Mouse (Mus musculus) fibroblast of lung, adult 2 months (primary cell): ENCODE data around the gene Dpp10.

ENCODE experiments used
- DNase-seq: peaks from one replicate; pipeline ENCODE4 v3.0.0-alpha.2; 2011; ENCODE audit warnings: low read depth

Gene Dpp10

GRCm38 (mm10) chr1:123919606-123920005, 125.8 kb downstream of the Dpp10 start:
- no peak for DNase-seq

- no peak for DNase-seq
These were observed 142.7 kb downstream of the Dpp10 start for GRCm38 (mm10) chr1:123902628-123903027.

GRCm38 (mm10) chr1:123901218-123901617, 144.1 kb downstream of the Dpp10 start:
- DNase-seq, result no peak

GRCm38 (mm10) chr1:123887243-123887642, 158.1 kb downstream of the Dpp10 start:
- DNase-seq, result no peak

- no peak for DNase-seq
These were observed 198.5 kb downstream of the Dpp10 start for GRCm38 (mm10) chr1:123846881-123847280.

GRCm38 (mm10) chr1:123801206-123801605, 244.2 kb downstream of the Dpp10 start:
- DNase-seq, result no peak

- no peak for DNase-seq
These were observed 279.8 kb downstream of the Dpp10 start for GRCm38 (mm10) chr1:123765511-123765910.

GRCm38 (mm10) chr1:123762272-123762671, 283.1 kb downstream of the Dpp10 start:
- DNase-seq, result no peak

GRCm38 (mm10) chr1:123756055-123756454, 289.3 kb downstream of the Dpp10 start:
- DNase-seq, result no peak

- DNase-seq, result no peak
These were observed 338.1 kb downstream of the Dpp10 start for GRCm38 (mm10) chr1:123707292-123707691.

GRCm38 (mm10) chr1:123658409-123658808, 386.9 kb downstream of the Dpp10 start:
- no peak for DNase-seq

GRCm38 (mm10) chr1:123656607-123657006, 388.8 kb downstream of the Dpp10 start:
- no peak for DNase-seq

GRCm38 (mm10) chr1:123637897-123638296, 407.5 kb downstream of the Dpp10 start:
- DNase-seq, result no peak

- DNase-seq, result no peak
These were observed 417.1 kb downstream of the Dpp10 start for GRCm38 (mm10) chr1:123628268-123628667.

- no peak for DNase-seq
These were observed 460.5 kb downstream of the Dpp10 start for GRCm38 (mm10) chr1:123584857-123585256.

- DNase-seq, result no peak
These were observed 465.2 kb downstream of the Dpp10 start for GRCm38 (mm10) chr1:123580112-123580511.

- DNase-seq, result no peak
These were observed 471.6 kb downstream of the Dpp10 start for GRCm38 (mm10) chr1:123573713-123574112.

- no peak for DNase-seq
These were observed 502.9 kb downstream of the Dpp10 start for GRCm38 (mm10) chr1:123542496-123542895.

GRCm38 (mm10) chr1:123467729-123468128, 577.6 kb downstream of the Dpp10 start:
- DNase-seq, result no peak

GRCm38 (mm10) chr1:123414163-123414562, 631.2 kb downstream of the Dpp10 start:
- no peak for DNase-seq

GRCm38 (mm10) chr1:123351300-123351699, 694.1 kb downstream of the Dpp10 start:
- no peak for DNase-seq

GRCm38 (mm10) chr1:123337877-123338276, 707.5 kb downstream of the Dpp10 start:
- DNase-seq, result no peak

GRCm38 (mm10) chr1:123316886-123317285, 728.5 kb downstream of the Dpp10 start:
- no peak for DNase-seq
